Mouse (Mus musculus) heart, embryonic 10.5 days (tissue): Measurements from ENCODE around the gene Gpr19. TPM values are rescaled to one million over a fixed set of nuclear protein-coding genes. Genes with fewer than 3 reads are reported as not detected.

Experiments used
- DNase-seq: peaks from one replicate; pipeline ENCODE4 v3.0.0-alpha.2; 2017; ENCODE audit warnings: low spot score
- H3K27ac ChIP-seq: fragments of 300-500 bp; sonication (generic); 2 replicates; pipeline ENCODE4 v1.5.1; 2016; ENCODE audit warnings: mild to moderate bottlenecking
- H3K27me3 ChIP-seq: fragments of 300-500 bp; sonication (generic); 2 replicates; pipeline ENCODE4 v1.6.1; 2016; ENCODE audit warnings: mild to moderate bottlenecking; ENCODE audit not compliant: poor library complexity, insufficient read depth, severe bottlenecking
- H3K36me3 ChIP-seq: fragments of 300-500 bp; sonication (generic); 2 replicates; pipeline ENCODE4 v1.6.1; 2016; ENCODE audit warnings: mild to moderate bottlenecking, moderate library complexity
- H3K4me1 ChIP-seq: fragments of 300-500 bp; sonication (generic); 2 replicates; pipeline ENCODE4 v1.6.1; 2016; ENCODE audit warnings: mild to moderate bottlenecking
- H3K4me3 ChIP-seq: fragments of 300-500 bp; sonication (generic); 2 replicates; pipeline ENCODE4 v1.5.1; 2016; ENCODE audit warnings: mild to moderate bottlenecking, moderate library complexity
- H3K9me3 ChIP-seq: fragments of 300-500 bp; sonication (generic); 2 replicates; pipeline ENCODE4 v1.6.1; 2016; ENCODE audit warnings: mild to moderate bottlenecking, moderate library complexity
- WGBS: fragments of 180-500 bp; shearing (Covaris S2); methylation state at CpG from one replicate; pipeline ENCODE4 v1.1.7; 2016; 5-methylcytosine and 5-hydroxymethylcytosine counted together
- polyA plus RNA-seq: library from polyadenylated mRNA; unstranded; fragments of >200 nt; fragmentation: Nextera tagmentation; extraction: Ambion mirVana; gene quantifications from 2 replicates; pipeline ENCODE4 v1.2.1, GENCODE M21; 2016

Gene Gpr19
- polyA plus RNA-seq = 9.0 and 11.8 TPM in 2 replicates

GRCm38 (mm10) chr6:134898095-134898965 lies at the start of gene Gpr19:
Gene Gpr19, minus strand, starts transcription at chr6:134898578.
- Histone ChIP-seq H3K36me3 (no peaks in the 10 kb centered on the region), H3K9me3 (no peaks in the 10 kb centered on the region), H3K27ac (peak within 1 kb of the TSS; percentile 99), H3K4me1 (peaks cover 8% of the 10 kb centered on the region), H3K4me3 (peak within 1 kb of the TSS; percentile 72), H3K27me3 (no peaks in the 10 kb centered on the region)
- peak; percentile 96 for DNase-seq
- WGBS = under 1% methylated on average over 51 of the region's 51 CpGs

GRCm38 (mm10) chr6:134947311-134948087 lies 49.1 kb upstream of the Gpr19 start:
- Histone ChIP-seq H3K9me3 (no peaks in the 10 kb centered on the region), H3K4me1 (peaks cover 21% of the 10 kb centered on the region), H3K36me3 (peaks cover 5% of the 10 kb centered on the region; the same call in 1 of the 2 replicates), H3K4me3 (no peak overlapping the region), H3K27ac (no peak overlapping the region; the same call in 1 of the 2 replicates), H3K27me3 (no peaks in the 10 kb centered on the region)
- WGBS = 43% methylated on average over 13 of the region's 13 CpGs
- peak; percentile 76 for DNase-seq

GRCm38 (mm10) chr6:134946858-134947257 lies 48.5 kb upstream of the Gpr19 start:
- WGBS = 77% methylated on average over 9 of the region's 9 CpGs
- no peaks in the 10 kb centered on the region for H3K9me3 ChIP-seq
- DNase-seq = peak; percentile 45
- H3K4me1 ChIP-seq = peaks cover 24% of the 10 kb centered on the region
- H3K4me3 ChIP-seq = no peak overlapping the region
- H3K36me3 ChIP-seq = peaks cover 6% of the 10 kb centered on the region; the same call in 1 of the 2 replicates
- no peak overlapping the region for H3K27ac ChIP-seq
- H3K27me3 ChIP-seq = no peaks in the 10 kb centered on the region

- H3K27ac ChIP-seq = peak overlapping the region; percentile 37; the same call in 1 of the 2 replicates
- no peaks in the 10 kb centered on the region for H3K9me3 ChIP-seq
- peak; percentile 35 for DNase-seq
- no peak overlapping the region for H3K4me3 ChIP-seq
- WGBS = 68% methylated on average over 6 of the region's 6 CpGs
- no peaks in the 10 kb centered on the region for H3K27me3 ChIP-seq
- H3K4me1 ChIP-seq = peaks cover 24% of the 10 kb centered on the region
- H3K36me3 ChIP-seq = peaks cover 14% of the 10 kb centered on the region
Observed at GRCm38 (mm10) chr6:134946054-134946453, 47.7 kb upstream of the Gpr19 start.

- no peaks in the 10 kb centered on the region for H3K27me3 ChIP-seq
- H3K4me3 ChIP-seq = no peak overlapping the region
- H3K4me1 ChIP-seq = peaks cover 24% of the 10 kb centered on the region
- WGBS = 85% methylated on average over 13 of the region's 13 CpGs
- no peaks in the 10 kb centered on the region for H3K9me3 ChIP-seq
- H3K36me3 ChIP-seq = peaks cover 14% of the 10 kb centered on the region
- DNase-seq = peak; percentile 41
- no peak overlapping the region for H3K27ac ChIP-seq
Observed at GRCm38 (mm10) chr6:134943759-134944407, 45.5 kb upstream of the Gpr19 start.

GRCm38 (mm10) chr6:134939781-134940180 lies 41.4 kb upstream of the Gpr19 start:
- Histone ChIP-seq H3K4me3 (no peak overlapping the region), H3K27ac (no peak overlapping the region), H3K36me3 (peaks cover 10% of the 10 kb centered on the region), H3K9me3 (no peaks in the 10 kb centered on the region), H3K4me1 (0 out of 2 replicates have a peak, but pooled peaks cover 9% of the 10 kb centered on the region), H3K27me3 (no peaks in the 10 kb centered on the region)
- no peak for DNase-seq
- WGBS = 92% methylated on average over 4 of the region's 4 CpGs

- no peaks in the 10 kb centered on the region for H3K36me3 ChIP-seq
- H3K9me3 ChIP-seq = no peaks in the 10 kb centered on the region
- no peaks in the 10 kb centered on the region for H3K27me3 ChIP-seq
- H3K4me1 ChIP-seq = peaks cover 13% of the 10 kb centered on the region
- H3K27ac ChIP-seq = no peak overlapping the region
- H3K4me3 ChIP-seq = no peak overlapping the region
- DNase-seq = no peak
- WGBS = 89% methylated on average over 5 of the region's 5 CpGs
Observed at GRCm38 (mm10) chr6:134934305-134934704, 35.9 kb upstream of the Gpr19 start.

GRCm38 (mm10) chr6:134933207-134933558 lies 34.8 kb upstream of the Gpr19 start:
- 0 out of 2 replicates have a peak overlapping the region, but pooled peaks have one; percentile 3 for H3K27ac ChIP-seq
- 91% methylated on average over 2 of the region's 2 CpGs for WGBS

GRCm38 (mm10) chr6:134932486-134933206 lies 34.3 kb upstream of the Gpr19 start:
- WGBS = 76% methylated on average over 12 of the region's 12 CpGs
- H3K36me3 ChIP-seq = no peaks in the 10 kb centered on the region
- 0 out of 2 replicates have a peak overlapping the region, but pooled peaks have one; percentile 3 for H3K27ac ChIP-seq
- DNase-seq = no peak
- peaks cover 13% of the 10 kb centered on the region for H3K4me1 ChIP-seq
- no peaks in the 10 kb centered on the region for H3K9me3 ChIP-seq
- no peak overlapping the region for H3K4me3 ChIP-seq
- H3K27me3 ChIP-seq = no peaks in the 10 kb centered on the region

More at GRCm38 (mm10) chr6:134933207-134933558, 34.8 kb upstream of the Gpr19 start:
- DNase-seq = no peak
- no peak overlapping the region for H3K4me3 ChIP-seq
- H3K9me3 ChIP-seq = no peaks in the 10 kb centered on the region
- no peaks in the 10 kb centered on the region for H3K36me3 ChIP-seq
- H3K4me1 ChIP-seq = peaks cover 13% of the 10 kb centered on the region
- no peaks in the 10 kb centered on the region for H3K27me3 ChIP-seq

- no peak for DNase-seq
- H3K36me3 ChIP-seq = no peaks in the 10 kb centered on the region
- 84% methylated on average over 3 of the region's 3 CpGs for WGBS
- H3K4me3 ChIP-seq = no peak overlapping the region
- H3K4me1 ChIP-seq = peaks cover 23% of the 10 kb centered on the region
- no peak overlapping the region for H3K27ac ChIP-seq
- H3K9me3 ChIP-seq = no peaks in the 10 kb centered on the region
- no peaks in the 10 kb centered on the region for H3K27me3 ChIP-seq
Observed at GRCm38 (mm10) chr6:134931146-134931545, 32.8 kb upstream of the Gpr19 start.

GRCm38 (mm10) chr6:134930383-134930782 lies 32.0 kb upstream of the Gpr19 start:
- no peak for DNase-seq
- no peaks in the 10 kb centered on the region for H3K27me3 ChIP-seq
- no peaks in the 10 kb centered on the region for H3K9me3 ChIP-seq
- H3K27ac ChIP-seq = peak overlapping the region; percentile 95
- 89% methylated on average over 7 of the region's 7 CpGs for WGBS
- no peaks in the 10 kb centered on the region for H3K36me3 ChIP-seq
- H3K4me3 ChIP-seq = peak overlapping the region; percentile 70
- H3K4me1 ChIP-seq = peaks cover 28% of the 10 kb centered on the region

- Histone ChIP-seq H3K4me1 (peaks cover 28% of the 10 kb centered on the region), H3K27ac (peak overlapping the region; percentile 95), H3K4me3 (peak overlapping the region; percentile 70), H3K27me3 (no peaks in the 10 kb centered on the region), H3K36me3 (no peaks in the 10 kb centered on the region), H3K9me3 (no peaks in the 10 kb centered on the region)
- 45% methylated on average over 4 of the region's 4 CpGs for WGBS
- no peak for DNase-seq
Observed at GRCm38 (mm10) chr6:134929926-134930325, 31.5 kb upstream of the Gpr19 start.
